Mouse (Mus musculus): Measurements from ENCODE around the gene Gcnt2. TPM values are rescaled to one million over a fixed set of nuclear protein-coding genes. Genes with fewer than 3 reads are reported as not detected.

The Gcnt2 gene
- 7.5 and 10.2 TPM in 2 replicates for polyA plus RNA-seq (2012; rRNA removed)

GRCm38 (mm10) chr13:40859652-40860399 is at the start of gene Gcnt2:
Gene Gcnt2, plus strand, starts transcription at chr13:40859754.
- DNase-seq (ENCODE audit: low read depth) = no peak

GRCm38 (mm10) chr13:40820617-40821016 is 38.9 kb upstream of the Gcnt2 start:
- DNase-seq (ENCODE audit: low read depth) = no peak

DNA sequence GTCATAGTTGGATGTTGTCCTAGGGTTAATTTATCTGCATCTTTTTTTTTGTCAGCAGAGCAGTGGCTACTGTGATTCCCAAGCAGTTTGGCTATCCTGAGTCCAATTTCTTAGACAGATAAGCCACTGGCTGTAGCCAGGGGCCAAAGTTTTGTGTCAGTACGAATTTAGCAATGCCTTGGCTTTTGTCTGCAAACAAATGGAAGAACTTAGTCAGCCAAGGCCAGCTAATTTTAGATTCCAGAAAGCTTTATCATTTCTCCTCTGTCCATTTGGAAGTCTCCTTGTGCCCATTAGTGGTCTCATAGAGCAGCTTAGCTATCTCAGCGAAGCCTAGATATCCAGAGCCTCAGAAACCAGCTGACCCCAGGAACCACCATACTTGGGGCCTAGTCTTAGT is 37.6 kb upstream of the Gcnt2 start:
- DNase-seq (ENCODE audit: low read depth) = no peak

DNA sequence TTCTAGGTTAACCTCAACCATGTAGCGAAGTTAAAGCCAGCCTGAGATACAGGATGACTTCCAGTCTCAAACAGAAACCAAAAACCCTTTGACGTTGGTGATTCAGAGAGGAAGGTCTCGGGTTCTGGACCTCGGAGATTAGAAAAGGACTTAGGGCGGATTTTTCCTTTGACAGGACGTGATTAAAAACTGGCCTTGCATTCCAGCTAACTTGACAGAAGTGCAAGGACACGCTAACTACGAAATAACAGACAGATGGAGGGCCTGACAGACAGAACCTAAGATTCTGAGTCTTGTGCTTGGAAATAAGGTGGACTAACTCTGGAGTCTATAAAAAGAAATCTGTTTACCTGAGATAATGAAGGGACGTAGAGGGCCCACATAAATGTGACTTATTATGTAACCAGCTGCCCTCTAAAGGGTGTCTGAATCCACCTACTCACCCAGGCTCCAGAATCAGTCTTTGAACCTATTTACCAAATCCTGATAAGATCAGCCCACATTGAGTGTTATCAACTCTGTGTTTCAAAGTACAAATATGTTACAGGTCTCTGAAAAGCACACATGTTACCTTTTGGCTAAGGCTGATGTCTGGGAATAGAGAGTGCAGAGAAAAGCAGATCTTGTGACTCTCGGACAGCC is 18.3 kb upstream of the Gcnt2 start:
- DNase-seq (ENCODE audit: low read depth) = no peak

- DNase-seq (ENCODE audit: low read depth) = no peak
These were observed 17.4 kb upstream of the Gcnt2 start for GRCm38 (mm10) chr13:40842141-40842540.

DNA sequence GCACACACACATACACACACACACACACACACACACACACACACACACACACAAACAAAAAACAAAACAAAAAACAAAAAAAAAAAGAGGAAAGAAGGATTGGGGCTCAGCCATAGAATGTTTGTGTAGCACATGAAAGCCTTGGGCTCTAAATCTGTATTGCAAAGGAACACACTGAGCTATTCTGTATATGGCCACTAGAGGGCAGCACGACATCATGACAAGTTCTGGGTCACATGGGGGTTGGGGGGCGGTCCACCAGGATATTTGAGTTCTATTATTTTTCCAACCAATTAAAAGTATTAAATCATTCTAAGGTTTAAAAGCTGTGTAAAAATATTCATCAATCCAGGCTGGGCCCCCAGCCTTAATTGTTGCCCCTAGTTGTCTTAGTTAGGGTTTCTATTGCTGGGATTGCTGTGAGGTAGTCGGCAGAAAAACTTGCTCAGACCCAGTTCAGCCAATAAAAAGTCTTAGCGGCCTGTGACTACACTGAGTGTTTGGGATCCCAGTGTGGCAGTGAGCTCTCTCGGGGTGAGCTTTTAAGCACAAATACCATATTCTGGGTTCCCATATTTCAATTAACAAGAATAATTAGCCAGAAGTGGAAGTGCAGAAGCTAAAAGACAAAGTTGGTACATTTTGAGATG is 16.0 kb upstream of the Gcnt2 start:
- peak; percentile 16 for DNase-seq (ENCODE audit: low read depth)

DNA sequence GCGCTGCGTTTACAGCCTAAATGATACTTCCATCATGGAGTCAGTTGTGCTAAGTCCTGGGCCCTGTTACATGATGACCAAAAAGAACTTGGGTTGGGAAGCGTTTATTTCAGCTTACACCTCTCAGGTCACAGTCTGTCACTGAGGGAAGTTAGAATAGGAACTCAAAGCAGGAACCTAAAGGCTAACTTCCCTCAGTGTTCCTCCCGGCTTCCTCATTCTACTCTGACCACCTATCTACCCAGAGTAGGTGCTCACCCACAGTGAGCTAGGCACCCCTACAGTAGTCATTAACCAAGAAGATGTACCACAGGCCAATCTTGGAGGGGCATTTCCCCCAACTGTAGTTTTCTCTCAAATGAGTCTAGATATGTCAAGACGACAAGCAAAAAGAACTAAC is 15.4 kb upstream of the Gcnt2 start:
- no peak for DNase-seq (ENCODE audit: low read depth)

GRCm38 (mm10) chr13:40845951-40846350 is 13.6 kb upstream of the Gcnt2 start:
- no peak for DNase-seq (ENCODE audit: low read depth)

DNA sequence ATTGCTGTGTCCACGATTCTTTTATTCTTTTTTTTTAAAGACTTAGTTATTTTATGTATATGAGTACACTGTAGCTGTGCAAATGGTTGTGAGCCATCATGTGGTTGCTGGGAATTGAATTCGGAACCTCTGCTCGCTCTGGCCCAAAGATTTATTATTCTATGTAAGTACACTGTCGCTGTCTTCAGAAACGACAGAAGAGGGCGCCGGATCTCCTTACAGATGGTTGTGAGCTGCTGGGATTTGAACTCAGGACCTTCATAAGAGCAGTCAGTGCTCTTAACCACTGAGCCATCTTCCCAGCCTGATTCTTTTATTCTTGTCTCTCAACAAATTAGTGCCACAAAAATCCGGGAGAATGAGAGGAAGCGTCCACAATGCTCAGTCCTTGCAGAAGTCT is 13.2 kb upstream of the Gcnt2 start:
- no peak for DNase-seq (ENCODE audit: low read depth)

GRCm38 (mm10) chr13:40847898-40848297 is 11.7 kb upstream of the Gcnt2 start:
- no peak for DNase-seq (ENCODE audit: low read depth)

GRCm38 (mm10) chr13:40850686-40851085 is 8.9 kb upstream of the Gcnt2 start:
- DNase-seq (ENCODE audit: low read depth) = no peak

DNA sequence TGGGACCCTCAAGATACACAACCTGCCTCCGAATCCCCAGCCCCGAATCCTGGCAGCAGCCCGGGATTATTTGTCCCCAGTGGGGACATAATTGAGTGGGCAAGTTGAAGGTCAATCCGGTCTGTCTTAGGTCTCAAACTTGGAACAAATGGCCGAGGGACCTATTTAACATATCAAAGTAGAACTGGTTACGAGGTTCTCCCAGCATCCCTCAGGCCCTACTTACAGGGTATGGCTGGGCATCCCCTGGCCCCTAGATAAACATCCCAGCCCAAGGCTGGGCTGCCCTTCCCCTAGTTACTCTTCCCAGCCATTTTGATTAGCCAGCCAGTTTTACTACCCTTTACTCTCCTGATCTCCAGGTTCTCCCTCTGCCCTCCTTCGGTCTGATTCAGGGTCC is 8.3 kb upstream of the Gcnt2 start:
- DNase-seq (ENCODE audit: low read depth) = no peak

DNA sequence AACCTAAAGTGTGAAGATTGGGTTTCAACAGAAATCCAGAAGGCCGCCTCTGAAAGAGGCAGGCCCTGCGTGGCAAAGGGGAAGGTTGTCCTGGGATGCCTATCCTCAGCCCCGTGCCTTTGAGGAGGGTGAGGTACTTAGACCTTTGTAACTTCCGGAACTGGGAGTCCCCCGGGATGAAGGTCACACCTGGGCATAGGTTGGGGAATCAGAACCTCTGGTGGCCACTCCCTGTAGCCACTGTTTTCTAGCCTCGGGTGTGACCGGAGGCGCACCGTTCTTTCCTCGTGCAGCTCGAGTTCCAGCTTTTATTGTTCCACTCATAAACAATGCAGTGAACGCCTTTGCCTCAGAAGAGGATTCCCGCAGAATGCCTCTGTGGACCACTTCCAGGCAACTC is 7.6 kb upstream of the Gcnt2 start:
- no peak for DNase-seq (ENCODE audit: low read depth)

- no peak for DNase-seq (ENCODE audit: low read depth)
These were observed 6.8 kb upstream of the Gcnt2 start for GRCm38 (mm10) chr13:40852791-40853190.

- no peak for DNase-seq (ENCODE audit: low read depth)
These were observed 5.7 kb upstream of the Gcnt2 start for GRCm38 (mm10) chr13:40853842-40854241.

- no peak for DNase-seq (ENCODE audit: low read depth)
These were observed 5.0 kb upstream of the Gcnt2 start for GRCm38 (mm10) chr13:40854451-40855058.

DNA sequence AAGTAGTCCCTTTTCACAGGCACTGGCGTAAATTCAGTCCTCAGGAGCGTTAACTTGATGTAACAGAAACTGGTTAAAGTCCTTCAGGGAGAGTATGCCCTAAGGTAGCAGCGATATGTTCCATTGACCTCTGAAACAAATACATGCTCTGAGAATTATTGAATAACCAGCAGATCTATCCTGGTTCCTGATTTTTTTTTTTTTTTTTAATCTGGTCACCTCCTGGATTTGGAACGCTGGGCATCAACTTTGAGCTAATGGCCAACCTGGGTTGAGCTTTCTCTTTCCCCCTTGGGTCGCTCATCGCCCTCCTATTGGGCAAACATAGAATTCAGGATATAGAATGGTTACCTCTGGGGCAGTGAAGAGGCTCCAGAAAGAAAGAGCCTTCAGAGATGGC is 4.3 kb upstream of the Gcnt2 start:
- no peak for DNase-seq (ENCODE audit: low read depth)

DNA sequence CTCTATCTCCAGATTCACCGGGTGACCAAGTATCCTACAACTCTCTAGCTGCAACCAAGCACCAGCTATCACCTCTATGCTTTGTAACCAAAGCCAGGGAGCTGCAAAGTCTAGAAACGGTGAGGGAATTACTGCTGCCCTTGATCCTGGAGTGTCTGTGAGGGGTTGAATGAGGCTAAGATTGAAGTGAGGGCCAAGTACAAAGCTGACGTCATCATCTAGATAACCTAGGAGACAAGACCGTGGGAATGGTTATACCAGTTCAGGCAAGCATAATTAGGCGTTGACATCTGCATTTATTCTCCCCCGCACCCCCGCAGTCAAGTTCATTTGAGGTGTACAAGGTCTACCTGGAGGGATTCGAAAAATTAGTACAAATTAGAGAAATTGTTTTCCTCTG is 2.8 kb upstream of the Gcnt2 start:
- DNase-seq (ENCODE audit: low read depth) = no peak

DNA sequence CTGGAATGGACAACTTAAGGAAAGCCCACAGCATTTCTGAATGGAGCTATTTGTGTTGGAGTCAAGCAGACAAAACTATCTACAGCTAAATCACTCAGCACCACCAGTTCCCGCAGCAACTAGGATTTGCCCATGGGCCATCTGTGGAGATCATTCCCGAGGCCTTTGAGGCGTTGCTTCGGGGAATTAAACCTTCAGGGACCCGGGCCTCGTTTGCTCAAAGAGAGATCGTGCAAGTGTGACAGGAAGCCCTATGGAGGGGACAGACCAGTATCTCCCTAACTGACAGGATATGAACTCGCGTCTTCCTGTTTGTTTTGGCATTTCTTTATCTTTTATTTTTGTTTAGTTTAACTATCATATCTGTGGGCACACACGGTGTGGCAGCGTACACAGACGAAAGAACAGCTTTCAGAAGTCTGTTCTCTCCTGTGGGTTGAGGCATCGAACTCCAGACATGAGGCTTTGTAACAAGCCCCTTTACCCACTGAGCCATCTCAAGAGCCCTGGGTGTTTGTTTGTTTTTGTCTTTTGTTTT is 2.2 kb upstream of the Gcnt2 start:
- DNase-seq (ENCODE audit: low read depth) = no peak

- DNase-seq (ENCODE audit: low read depth) = no peak
These were observed 329 bp upstream of the Gcnt2 start for GRCm38 (mm10) chr13:40859225-40859624.

DNA sequence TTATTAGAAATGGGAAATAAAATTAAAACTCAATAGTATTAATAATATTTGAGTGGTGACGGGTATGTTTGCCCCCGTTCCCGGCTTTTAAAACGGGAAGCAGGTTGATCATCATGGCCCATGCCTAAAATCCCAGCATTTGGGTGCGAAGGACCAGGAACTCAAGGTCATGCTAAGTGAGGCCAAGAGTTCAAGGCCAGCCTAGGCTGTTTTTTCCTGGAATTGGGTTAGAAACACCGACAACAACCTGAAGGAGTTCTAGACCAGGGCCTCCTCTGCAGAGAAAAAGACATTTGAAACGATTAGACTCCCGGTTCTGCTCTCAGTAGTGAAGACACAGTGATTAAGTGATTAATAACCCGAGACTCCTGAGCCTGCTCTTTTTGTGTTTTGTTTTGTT is 3.5 kb downstream of the Gcnt2 start:
- DNase-seq (ENCODE audit: low read depth) = no peak

DNA sequence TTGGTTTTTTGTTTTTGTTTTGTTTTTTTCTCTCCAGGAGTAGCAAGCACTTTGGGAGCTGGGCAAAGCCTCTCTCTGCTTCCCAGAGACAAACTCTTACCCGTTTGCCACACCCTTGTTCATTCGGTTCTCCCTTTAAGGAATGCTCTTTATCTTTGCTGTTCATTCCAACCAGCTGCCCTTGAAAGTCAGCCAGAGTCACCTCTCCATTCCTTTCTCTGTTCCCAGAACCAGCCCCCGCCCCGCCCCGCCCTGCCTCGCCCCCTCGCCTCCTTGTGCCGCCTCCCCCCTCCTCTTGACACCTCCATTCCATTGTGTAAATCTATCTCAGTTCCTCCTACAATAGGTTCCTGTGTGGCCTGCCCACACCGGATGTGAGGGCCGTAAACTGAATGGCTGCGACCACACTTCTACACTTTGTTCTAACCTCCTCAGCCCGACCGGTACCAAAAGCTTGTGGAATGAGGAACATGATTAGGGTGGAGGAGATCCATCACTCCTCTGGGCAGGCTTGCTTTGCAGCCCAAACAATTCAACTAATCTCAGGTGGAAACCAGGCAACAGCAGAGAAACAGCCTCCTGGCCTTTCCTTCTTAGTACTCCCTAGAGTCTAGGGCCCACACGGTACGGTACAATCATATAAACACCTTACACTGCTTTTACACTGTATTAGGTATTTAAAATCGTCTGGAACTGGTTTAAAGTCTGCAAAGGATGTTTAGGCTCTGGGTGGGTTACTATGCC is 9.5 kb downstream of the Gcnt2 start:
- no peak for DNase-seq (ENCODE audit: low read depth)
